Mouse (Mus musculus) embryonic facial prominence, embryonic 15.5 days (tissue): Measurements from ENCODE around the gene Rab11fip4. TPM values are rescaled to one million over a fixed set of nuclear protein-coding genes. Genes with fewer than 3 reads are reported as not detected.
"Not testable (repeated sequence)": the region's sequence is repeated elsewhere in the genome, so short reads cannot be mapped to it uniquely, and the experiment has no call there.

Experiments
- ATAC-seq: fragments of 200-750 bp; cut with Nextera tagmentation; 2 replicates; pipeline ENCODE4 v1.8.0; 2017; ENCODE audit warnings: low read depth, moderate TSS enrichment; ENCODE audit not compliant: insufficient number of reproducible peaks, low FRiP score, low TSS enrichment
- H3K27ac ChIP-seq: fragments of 300-500 bp; sonication (generic); replicated peaks from 2 replicates; pipeline ENCODE4 v1.5.1; 2015; ENCODE audit warnings: mild to moderate bottlenecking, inconsistent platforms
- H3K27me3 ChIP-seq: fragments of 300-500 bp; sonication (generic); 2 replicates; pipeline ENCODE4 v1.6.1; 2015; ENCODE audit warnings: inconsistent platforms
- H3K36me3 ChIP-seq: fragments of 300-500 bp; sonication (generic); 2 replicates; pipeline ENCODE4 v1.6.1; 2015; ENCODE audit warnings: mild to moderate bottlenecking, inconsistent platforms
- H3K4me1 ChIP-seq: fragments of 300-500 bp; sonication (generic); 2 replicates; pipeline ENCODE4 v1.6.1; 2015; ENCODE audit warnings: inconsistent platforms
- H3K4me2 ChIP-seq: fragments of 300-500 bp; sonication (generic); replicated peaks from 2 replicates; pipeline ENCODE4 v1.6.1; 2015; ENCODE audit warnings: mild to moderate bottlenecking, inconsistent platforms
- H3K4me3 ChIP-seq: fragments of 300-500 bp; sonication (generic); replicated peaks from 2 replicates; pipeline ENCODE4 v1.5.1; 2015; ENCODE audit warnings: mild to moderate bottlenecking, inconsistent platforms
- H3K9ac ChIP-seq: fragments of 300-500 bp; sonication (generic); 2 replicates; pipeline ENCODE4 v1.6.1; 2015; ENCODE audit warnings: inconsistent platforms
- H3K9me3 ChIP-seq: fragments of 300-500 bp; sonication (generic); replicated peaks from 2 replicates; pipeline ENCODE4 v1.6.1; 2016; ENCODE audit warnings: inconsistent platforms
- WGBS: fragments of 180-500 bp; shearing (Covaris S2); methylation state at CpG from one replicate; pipeline ENCODE4 v1.1.7; 2015; 5-methylcytosine and 5-hydroxymethylcytosine counted together
- polyA plus RNA-seq: library from polyadenylated mRNA; unstranded; fragments of >200 nt; fragmentation: Nextera tagmentation; extraction: Ambion mirVana; gene quantifications from 2 replicates; pipeline ENCODE4 v1.2.1, GENCODE M21; 2015

Rab11fip4 gene
- polyA plus RNA-seq, 1 experiment from 2014 or later = 6.0 TPM

DNA sequence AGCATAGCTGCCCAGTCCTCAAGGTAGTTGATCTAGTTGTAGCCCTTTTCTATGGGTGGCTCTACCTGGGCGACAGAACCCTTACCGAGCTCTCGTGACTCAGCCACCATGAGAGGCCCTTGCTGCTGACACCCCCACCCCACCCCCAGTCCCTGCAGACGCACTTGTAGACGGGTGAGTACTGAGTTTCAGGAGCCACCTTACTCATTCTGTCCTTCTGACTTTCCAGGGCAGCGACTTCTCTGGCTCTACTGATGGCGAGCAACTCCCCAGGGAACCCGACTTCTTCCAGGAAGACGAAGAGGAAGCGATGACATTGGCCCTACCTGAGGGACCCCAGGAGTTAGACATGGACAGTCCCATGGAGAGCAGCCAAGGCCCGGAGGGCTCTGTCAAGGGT, 89.5 kb downstream of the Rab11fip4 start:
- 86% methylated on average over 11 of the region's 11 CpGs for WGBS
- Histone ChIP-seq H3K36me3 (no peaks in the 10 kb centered on the region), H3K27me3 (no peaks in the 10 kb centered on the region), H3K9me3 (no peaks in the 10 kb centered on the region), H3K9ac (no peak overlapping the region), H3K27ac (no peak overlapping the region), H3K4me2 (no peak overlapping the region), H3K4me1 (peaks cover 8% of the 10 kb centered on the region; the same call in 1 of the 2 replicates), H3K4me3 (no peak overlapping the region)
- no peak for ATAC-seq

DNA sequence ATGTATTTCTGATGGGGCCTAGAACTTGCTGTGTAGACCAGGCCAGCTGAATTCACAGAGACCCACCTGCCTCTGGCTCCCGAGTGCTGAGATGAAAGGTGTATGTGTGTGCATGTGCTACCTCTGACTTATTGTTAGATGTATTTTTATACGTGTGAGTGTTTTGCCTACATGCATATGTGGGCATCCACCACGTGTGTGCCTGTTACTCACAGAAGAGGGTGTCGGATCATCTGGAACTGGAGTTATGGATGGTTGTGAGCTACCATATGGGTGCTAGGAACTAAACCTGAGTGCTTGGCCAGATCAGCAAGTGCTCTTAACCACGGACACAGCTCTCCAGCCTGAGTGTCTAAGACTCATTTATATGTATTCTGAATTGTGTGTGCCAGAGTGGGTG, 90.2 kb downstream of the Rab11fip4 start:
- no peak overlapping the region for H3K4me3 ChIP-seq
- no peaks in the 10 kb centered on the region for H3K36me3 ChIP-seq
- no peaks in the 10 kb centered on the region for H3K27me3 ChIP-seq
- peaks cover 7% of the 10 kb centered on the region; the same call in 1 of the 2 replicates for H3K4me1 ChIP-seq
- H3K9me3 ChIP-seq = no peaks in the 10 kb centered on the region
- H3K4me2 ChIP-seq = no peak overlapping the region
- no peak for ATAC-seq
- WGBS = 80% methylated on average over 5 of the region's 5 CpGs
- no peak overlapping the region for H3K9ac ChIP-seq
- no peak overlapping the region for H3K27ac ChIP-seq

DNA sequence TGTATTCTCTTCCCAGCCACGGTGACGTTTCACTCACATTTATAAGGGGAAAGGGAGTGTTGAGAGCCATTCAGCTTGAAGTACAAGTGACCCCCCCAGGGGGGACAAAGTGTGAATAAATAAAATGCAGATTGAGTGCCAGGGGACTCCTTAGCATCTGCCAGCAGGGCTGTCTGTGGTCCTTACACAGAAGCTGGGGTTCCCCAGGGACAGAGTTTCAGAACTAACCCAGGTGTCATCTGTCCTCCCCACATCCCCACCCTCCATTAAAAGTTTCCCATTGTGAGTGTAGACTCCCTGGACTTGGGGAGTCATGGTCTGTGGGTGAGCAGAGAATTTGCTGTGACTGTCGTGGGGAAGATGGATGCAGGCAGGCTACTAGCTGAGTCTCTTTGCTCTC, 90.8 kb downstream of the Rab11fip4 start:
- Histone ChIP-seq H3K4me2 (no peak overlapping the region), H3K4me3 (no peak overlapping the region), H3K27ac (no peak overlapping the region), H3K9ac (no peak overlapping the region), H3K9me3 (no peaks in the 10 kb centered on the region), H3K27me3 (no peaks in the 10 kb centered on the region), H3K36me3 (no peaks in the 10 kb centered on the region), H3K4me1 (peaks cover 6% of the 10 kb centered on the region)
- no peak for ATAC-seq
- 57% methylated on average over 3 of the region's 3 CpGs for WGBS

DNA sequence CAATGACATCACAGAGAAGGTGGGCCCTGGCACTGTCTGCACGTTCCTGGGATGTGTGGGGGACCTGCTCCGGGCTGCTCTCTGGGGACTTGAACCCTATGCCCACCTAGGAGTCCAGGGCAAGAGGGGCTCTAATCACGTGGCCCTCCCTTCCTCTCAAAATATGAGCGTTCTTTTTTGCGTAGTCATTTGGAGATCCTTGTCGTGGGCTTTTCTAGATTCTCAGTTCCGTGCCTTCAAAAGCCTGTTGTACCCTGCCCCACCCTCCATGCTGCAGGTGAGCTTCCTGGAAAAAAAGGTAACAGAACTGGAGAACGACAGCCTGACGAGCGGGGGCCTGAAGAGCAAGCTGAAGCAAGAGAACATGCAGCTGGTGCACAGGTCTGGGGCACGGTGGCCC, 94.1 kb downstream of the Rab11fip4 start:
- Histone ChIP-seq H3K4me1 (peaks cover 5% of the 10 kb centered on the region; the same call in 1 of the 2 replicates), H3K9ac (no peak overlapping the region), H3K9me3 (no peaks in the 10 kb centered on the region), H3K27me3 (no peaks in the 10 kb centered on the region), H3K4me2 (no peak overlapping the region), H3K36me3 (peaks cover 2% of the 10 kb centered on the region), H3K4me3 (no peak overlapping the region), H3K27ac (no peak overlapping the region)
- 80% methylated on average over 11 of the region's 11 CpGs for WGBS
- no peak for ATAC-seq

DNA sequence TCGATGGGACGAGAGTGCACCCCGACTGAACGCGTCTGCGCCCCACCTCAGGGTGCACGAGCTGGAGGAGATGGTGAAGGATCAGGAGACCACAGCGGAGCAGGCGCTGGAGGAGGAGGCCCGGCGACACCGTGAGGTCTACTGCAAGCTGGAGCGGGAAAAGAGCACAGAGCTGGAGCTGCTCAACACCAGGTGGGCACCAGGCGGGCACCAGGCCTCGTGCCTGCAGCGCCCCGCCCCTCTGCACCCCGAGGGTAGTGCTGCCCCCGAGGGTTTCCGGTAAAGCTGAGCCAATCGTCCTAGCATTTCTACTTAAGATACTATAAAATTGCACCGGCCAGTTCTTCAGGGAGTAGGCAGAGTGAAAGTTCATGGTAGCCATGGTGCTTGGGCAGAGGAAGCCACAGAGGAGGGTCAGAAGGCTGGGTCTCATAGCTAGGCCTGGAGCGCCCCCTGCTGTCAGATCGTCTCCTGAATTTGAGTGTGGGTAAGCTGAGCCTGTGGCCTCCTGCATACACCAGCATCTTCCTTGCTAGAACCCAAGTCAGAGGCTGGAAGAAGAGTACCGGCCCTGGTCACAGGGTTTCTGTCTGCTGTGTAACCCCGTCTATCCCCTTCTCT, 95.6 kb downstream of the Rab11fip4 start:
- H3K27ac ChIP-seq = no peak overlapping the region
- no peaks in the 10 kb centered on the region for H3K27me3 ChIP-seq
- peaks cover 5% of the 10 kb centered on the region; the same call in 1 of the 2 replicates for H3K4me1 ChIP-seq
- no peak overlapping the region for H3K4me2 ChIP-seq
- H3K36me3 ChIP-seq = peaks cover 8% of the 10 kb centered on the region
- H3K9me3 ChIP-seq = no peaks in the 10 kb centered on the region
- WGBS = 58% methylated on average over 26 of the region's 26 CpGs
- no peak overlapping the region for H3K9ac ChIP-seq
- no peak overlapping the region for H3K4me3 ChIP-seq
- peak; percentile 63 for ATAC-seq

DNA sequence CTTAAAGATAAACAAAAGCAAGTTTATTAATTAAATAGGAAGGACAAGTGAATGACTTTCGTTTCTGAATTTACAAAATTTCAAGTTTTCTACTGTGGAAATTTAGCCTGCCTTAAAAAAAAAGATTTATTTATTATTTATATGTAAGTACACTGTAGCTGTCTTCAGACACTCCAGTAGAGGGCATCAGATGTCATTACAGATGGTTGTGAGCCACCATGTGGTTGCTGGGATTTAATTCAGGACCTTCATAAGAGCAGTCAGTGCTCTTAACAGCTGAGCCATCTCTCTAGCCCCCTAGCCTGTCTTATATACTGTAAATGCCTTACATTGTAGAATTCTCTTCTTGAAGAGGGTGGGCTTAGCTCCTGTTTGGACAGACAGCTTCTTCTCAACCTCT, 98.9 kb downstream of the Rab11fip4 start:
- 76% methylated on average over 1 of the region's 1 CpGs for WGBS

DNA sequence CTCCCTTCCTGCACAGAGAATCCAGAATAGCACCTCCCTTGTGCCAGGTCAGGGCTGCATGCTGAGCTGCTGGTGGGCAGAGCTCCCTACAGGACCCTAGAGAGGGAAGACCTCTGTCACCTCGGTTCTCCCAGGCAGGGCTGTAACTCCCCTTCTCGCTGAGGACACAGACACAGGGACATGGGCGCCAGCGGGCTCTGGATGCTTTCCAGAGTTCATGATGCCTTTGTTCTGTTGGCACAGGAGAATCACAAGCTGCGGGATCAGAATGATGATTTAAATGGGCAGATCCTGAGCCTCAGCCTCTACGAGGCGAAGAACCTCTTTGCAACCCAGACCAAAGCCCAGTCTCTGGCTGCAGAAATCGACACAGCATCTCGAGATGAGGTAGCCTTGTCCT, 100.5 kb downstream of the Rab11fip4 start:
- H3K4me3 ChIP-seq = no peak overlapping the region
- H3K9me3 ChIP-seq = no peaks in the 10 kb centered on the region
- H3K27ac ChIP-seq = no peak overlapping the region
- H3K27me3 ChIP-seq = no peaks in the 10 kb centered on the region
- H3K9ac ChIP-seq = no peak overlapping the region
- H3K4me1 ChIP-seq = peaks cover 5% of the 10 kb centered on the region
- 88% methylated on average over 9 of the region's 9 CpGs for WGBS
- ATAC-seq = no peak
- H3K4me2 ChIP-seq = no peak overlapping the region
- peaks cover 8% of the 10 kb centered on the region for H3K36me3 ChIP-seq

More for the DNA sequence above, 98.9 kb downstream of the Rab11fip4 start:
- no peak for ATAC-seq
- H3K27ac ChIP-seq = no peak overlapping the region
- no peak overlapping the region for H3K4me3 ChIP-seq
- no peak overlapping the region for H3K9ac ChIP-seq
- H3K9me3 ChIP-seq = no peaks in the 10 kb centered on the region
- no peak overlapping the region for H3K4me2 ChIP-seq
- no peaks in the 10 kb centered on the region for H3K27me3 ChIP-seq
- peaks cover 5% of the 10 kb centered on the region; the same call in 1 of the 2 replicates for H3K4me1 ChIP-seq
- H3K36me3 ChIP-seq = peaks cover 8% of the 10 kb centered on the region

DNA sequence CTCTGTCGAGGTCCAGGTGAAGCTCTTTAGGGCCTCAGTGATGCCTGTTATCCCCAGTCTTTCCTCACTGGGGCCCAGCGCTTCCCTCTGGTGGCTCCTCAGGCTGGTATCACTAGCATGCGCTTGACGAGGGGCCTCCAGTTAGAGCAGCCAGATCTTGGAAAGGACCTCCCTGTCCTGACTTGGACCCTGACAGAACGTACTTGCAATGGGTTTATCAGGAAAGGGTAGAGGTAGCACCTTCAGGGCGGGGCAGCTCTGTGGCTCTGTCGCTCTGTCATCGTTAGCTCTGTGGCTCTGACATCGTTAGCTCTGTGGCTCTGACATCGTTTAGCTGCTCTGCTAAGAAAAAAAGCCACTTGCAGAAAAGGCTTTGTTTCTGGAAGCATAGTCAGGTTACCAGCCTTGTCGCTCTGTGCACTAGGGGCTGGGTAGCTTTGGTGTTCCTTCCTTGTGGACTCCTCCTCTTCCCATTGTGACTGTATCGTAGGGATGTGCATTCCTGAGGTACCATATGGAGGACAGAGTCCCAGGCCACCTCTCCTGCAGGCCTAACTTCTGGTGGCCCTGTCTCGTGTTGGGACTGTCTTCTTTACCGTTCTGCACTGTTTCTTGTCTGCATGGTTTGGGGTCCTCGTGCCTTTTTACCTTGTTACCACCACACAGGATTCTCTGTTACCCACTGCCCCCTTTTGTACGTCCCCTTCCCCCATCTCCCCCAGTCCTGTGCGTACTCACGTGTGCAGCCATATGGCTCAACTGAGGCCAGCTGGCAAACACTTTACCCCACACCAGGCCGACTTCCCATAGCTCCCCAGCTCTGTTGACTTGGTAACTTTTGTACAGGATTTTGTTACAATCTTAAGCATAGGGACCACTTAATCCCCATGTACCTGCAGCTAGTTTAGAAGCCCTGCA, 105.6 kb downstream of the Rab11fip4 start:
- no peak overlapping the region for H3K4me3 ChIP-seq
- no peak overlapping the region for H3K4me2 ChIP-seq
- peaks cover 27% of the 10 kb centered on the region for H3K4me1 ChIP-seq
- no peaks in the 10 kb centered on the region for H3K9me3 ChIP-seq
- H3K27ac ChIP-seq = peak overlapping the region; percentile 63; the same call in 1 of the 2 replicates
- 52% methylated on average over 19 of the region's 19 CpGs for WGBS
- no peaks in the 10 kb centered on the region for H3K27me3 ChIP-seq
- no peak overlapping the region for H3K9ac ChIP-seq
- ATAC-seq = no peak
- H3K36me3 ChIP-seq = peaks cover 7% of the 10 kb centered on the region

DNA sequence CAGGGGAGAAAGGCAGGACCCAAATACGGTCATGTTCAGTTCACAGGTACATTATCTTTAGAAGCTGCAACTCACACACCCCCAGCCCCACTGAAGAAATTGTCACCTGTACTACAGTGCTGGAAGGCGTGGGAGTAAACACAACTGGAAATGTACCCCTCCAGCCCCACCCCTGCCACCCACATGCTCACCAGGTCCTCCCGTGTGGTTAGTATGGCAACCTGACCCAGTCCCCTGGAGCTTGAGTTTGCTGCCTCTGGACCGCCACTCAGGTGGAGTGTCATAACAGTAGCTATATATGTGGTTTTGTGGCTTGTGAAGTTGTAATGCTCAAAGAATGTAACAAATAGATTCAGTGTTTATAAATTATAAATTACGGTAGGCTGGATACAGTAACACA, 107.1 kb downstream of the Rab11fip4 start:
- H3K27me3 ChIP-seq = no peaks in the 10 kb centered on the region
- H3K9me3 ChIP-seq = no peaks in the 10 kb centered on the region
- peaks cover 41% of the 10 kb centered on the region for H3K4me1 ChIP-seq
- no peak overlapping the region for H3K27ac ChIP-seq
- H3K4me3 ChIP-seq = no peak overlapping the region
- H3K9ac ChIP-seq = no peak overlapping the region
- peaks cover 7% of the 10 kb centered on the region for H3K36me3 ChIP-seq
- no peak overlapping the region for H3K4me2 ChIP-seq
- no peak for ATAC-seq
- WGBS = 68% methylated on average over 5 of the region's 5 CpGs

DNA sequence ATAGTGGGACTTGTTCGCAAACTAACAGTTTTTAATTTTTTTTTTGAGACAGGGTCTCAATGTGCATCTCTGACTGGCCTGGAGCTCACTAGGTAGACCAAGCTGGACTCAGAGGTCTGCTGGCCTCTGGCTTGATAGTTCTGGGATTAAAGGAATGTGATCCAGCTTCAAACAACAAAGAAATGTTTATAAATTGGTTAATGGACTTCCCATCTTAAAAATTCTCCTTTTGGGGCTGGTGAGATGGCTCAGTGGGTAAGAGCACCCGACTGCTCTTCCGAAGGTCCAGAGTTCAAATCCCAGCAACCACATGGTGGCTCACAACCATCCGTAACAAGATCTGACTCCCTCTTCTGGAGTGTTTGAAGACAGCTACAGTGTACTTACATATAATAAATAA, 107.5 kb downstream of the Rab11fip4 start:
- H3K27ac ChIP-seq, ATAC-seq, H3K9ac ChIP-seq, H3K27me3 ChIP-seq, H3K9me3 ChIP-seq, H3K4me2 ChIP-seq, H3K36me3 ChIP-seq, H3K4me3 ChIP-seq: not testable (repeated sequence)
- WGBS = 90% methylated on average over 4 of the region's 4 CpGs
- H3K4me1 ChIP-seq = peaks cover 44% of the 10 kb centered on the region

DNA sequence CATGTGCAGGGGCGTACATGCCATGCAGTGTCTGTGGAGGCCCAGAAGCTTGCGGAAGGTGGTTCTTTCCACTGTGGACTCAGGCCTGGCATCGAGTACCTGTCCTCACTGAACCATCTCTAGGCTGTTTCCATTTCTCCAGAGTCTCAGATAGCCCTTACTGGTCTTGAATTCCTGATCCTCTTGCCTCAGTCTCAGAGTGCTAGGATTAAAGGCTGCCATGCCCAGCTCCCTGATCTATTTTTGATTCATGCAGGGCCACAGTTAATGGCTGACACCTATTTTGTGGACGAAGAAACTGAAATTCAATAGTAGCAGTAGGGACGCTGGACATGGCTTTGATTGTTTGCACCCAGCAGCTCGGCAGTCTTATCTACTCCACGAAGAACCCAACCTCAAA, 110.5 kb downstream of the Rab11fip4 start:
- ATAC-seq = no peak

More for the DNA sequence above, 110.5 kb downstream of the Rab11fip4 start:
- H3K27ac ChIP-seq = no peak overlapping the region
- peaks cover 7% of the 10 kb centered on the region for H3K36me3 ChIP-seq
- 85% methylated on average over 7 of the region's 7 CpGs for WGBS
- H3K27me3 ChIP-seq = no peaks in the 10 kb centered on the region
- H3K4me2 ChIP-seq = no peak overlapping the region
- no peak overlapping the region for H3K4me3 ChIP-seq
- H3K9ac ChIP-seq = no peak overlapping the region
- H3K4me1 ChIP-seq = peaks cover 53% of the 10 kb centered on the region
- H3K9me3 ChIP-seq = no peaks in the 10 kb centered on the region
